Mouse (Mus musculus): ENCODE measurements around the gene Mta1. TPM values are rescaled to one million over a fixed set of nuclear protein-coding genes. Genes with fewer than 3 reads are reported as not detected.
A peak's percentile ranks its signal among the peaks of the same experiment; 100 is the strongest.

Gene Mta1
- polyA plus RNA-seq, 1 experiment from 2014 or later, result 15.5 TPM

- H3K36me3 ChIP-seq (ENCODE audit: control insufficient read depth, insufficient read depth, low read length), result 0 out of 2 replicates have a peak, but pooled peaks cover 3% of the 10 kb centered on the region
- H3K27me3 ChIP-seq (ENCODE audit: control insufficient read depth, insufficient read depth, low read length), result no peaks in the 10 kb centered on the region
- peaks cover 25 to 35% of the 10 kb centered on the region in 2 experiments for H3K4me1 ChIP-seq (ENCODE audit: control insufficient read depth in 2 of 2, insufficient read depth in 2 of 2, low read length in 2 of 2)
- no peaks in the 10 kb centered on the region for H3K9me3 ChIP-seq (ENCODE audit: control insufficient read depth, low read length)
- H3K9ac ChIP-seq (ENCODE audit: low read length), result peak overlapping the region; percentile 78
- peak overlapping the region; percentile 41 to 61 for H3K4me3 ChIP-seq (ENCODE audit: control insufficient read depth in 1 of 2, insufficient read depth in 1 of 2, low read depth in 1 of 2, low read length in 2 of 2)
- WGBS, result 4% methylated on average over 32 of the region's 32 CpGs
- H3K27ac ChIP-seq (replicated peaks in 1 of 2; ENCODE audit: control insufficient read depth in 1 of 2, insufficient read depth in 1 of 2, low read depth in 2 of 2, low read length in 2 of 2), result peak overlapping the region; percentile 83 to 84
- peak overlapping the region; percentile 81 for H3K4me2 ChIP-seq (ENCODE audit: low read length)
- ATAC-seq (ENCODE audit: insufficient number of reproducible peaks, insufficient read depth, low FRiP score, low read depth), result no peak
These were observed 57.1 kb downstream of the Mta1 start for GRCm38 (mm10) chr12:113155076-113155771.

DNA sequence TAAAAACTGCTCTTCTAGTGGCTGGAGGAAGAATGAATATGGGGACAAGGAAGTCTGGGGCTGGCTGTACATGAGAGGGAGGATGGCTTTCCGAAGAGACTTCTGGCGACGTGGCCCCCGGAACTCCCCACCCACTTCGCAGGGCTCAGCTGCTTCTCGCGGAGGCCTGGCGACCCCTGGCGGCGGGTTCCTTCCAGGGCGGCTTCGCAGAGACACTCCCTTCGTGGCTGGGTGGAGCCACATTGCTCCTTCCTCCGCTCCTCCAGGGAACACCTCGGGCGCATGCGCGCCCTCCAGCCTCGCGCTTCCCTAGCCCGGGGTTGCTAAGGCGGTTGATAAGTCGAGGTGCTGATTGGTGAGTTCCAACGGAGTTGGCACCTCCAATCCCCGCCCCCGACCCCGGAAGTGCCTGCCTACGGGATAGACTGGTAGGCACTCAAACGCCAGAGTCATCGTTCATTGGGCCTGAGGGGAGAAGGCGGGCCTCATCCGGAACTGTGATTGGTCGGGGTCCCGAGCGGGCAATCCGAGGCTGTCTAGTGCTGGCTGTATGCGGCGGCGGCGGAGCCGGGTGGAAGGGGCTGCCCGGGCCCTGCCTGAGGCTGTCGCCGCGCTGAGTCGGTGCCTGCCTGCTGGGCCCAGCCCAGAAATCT lies 57.9 kb downstream of the Mta1 start, which contains the start of gene Tedc1:
Gene Tedc1, plus strand, starts transcription at position 535 of the 653 bp plus-strand sequence.
- ATAC-seq (ENCODE audit: insufficient number of reproducible peaks, insufficient read depth, low FRiP score, low read depth), result peak; percentile 95
- Histone ChIP-seq H3K4me1 (ENCODE audit: control insufficient read depth in 2 of 2, insufficient read depth in 2 of 2, low read length in 2 of 2) (peaks cover 19 to 29% of the 10 kb centered on the region in 2 experiments), H3K4me2 (ENCODE audit: low read length) (peak within 1 kb of the TSS; percentile 81), H3K9me3 (ENCODE audit: control insufficient read depth, low read length) (no peaks in the 10 kb centered on the region), H3K9ac (ENCODE audit: low read length) (peak within 1 kb of the TSS; percentile 78), H3K4me3 (ENCODE audit: control insufficient read depth in 1 of 2, insufficient read depth in 1 of 2, low read depth in 1 of 2, low read length in 2 of 2) (peak within 1 kb of the TSS; percentile 61 to 70), H3K27ac (replicated peaks in 1 of 2; ENCODE audit: control insufficient read depth in 1 of 2, insufficient read depth in 1 of 2, low read depth in 2 of 2, low read length in 2 of 2) (peak within 1 kb of the TSS; percentile 83 to 84), H3K36me3 (ENCODE audit: control insufficient read depth, insufficient read depth, low read length) (0 out of 2 replicates have a peak, but pooled peaks cover 3% of the 10 kb centered on the region), H3K27me3 (ENCODE audit: control insufficient read depth, insufficient read depth, low read length) (no peaks in the 10 kb centered on the region)
- 0% methylated on average over 46 of the region's 46 CpGs for WGBS

GRCm38 (mm10) chr12:113156540-113156929 lies 58.5 kb downstream of the Mta1 start:
- Histone ChIP-seq H3K4me2 (ENCODE audit: low read length) (peak overlapping the region; percentile 81), H3K27me3 (ENCODE audit: control insufficient read depth, insufficient read depth, low read length) (no peaks in the 10 kb centered on the region), H3K27ac (replicated peaks in 1 of 2; ENCODE audit: control insufficient read depth in 1 of 2, insufficient read depth in 1 of 2, low read depth in 2 of 2, low read length in 2 of 2) (no peak overlapping the region), H3K4me3 (ENCODE audit: control insufficient read depth in 1 of 2, insufficient read depth in 1 of 2, low read depth in 1 of 2, low read length in 2 of 2) (peak overlapping the region; percentile 61 to 70), H3K36me3 (ENCODE audit: control insufficient read depth, insufficient read depth, low read length) (peaks cover 6% of the 10 kb centered on the region; the same call in 1 of the 2 replicates), H3K9ac (ENCODE audit: low read length) (peak overlapping the region; percentile 71), H3K4me1 (ENCODE audit: control insufficient read depth in 2 of 2, insufficient read depth in 2 of 2, low read length in 2 of 2) (peaks cover 17 to 23% of the 10 kb centered on the region in 2 experiments), H3K9me3 (ENCODE audit: control insufficient read depth, low read length) (no peaks in the 10 kb centered on the region)
- ATAC-seq (ENCODE audit: insufficient number of reproducible peaks, insufficient read depth, low FRiP score, low read depth), result no peak; the same call in 1 of the 2 replicates
- WGBS, result 1% methylated on average over 23 of the region's 23 CpGs

GRCm38 (mm10) chr12:113157002-113157401 lies 58.9 kb downstream of the Mta1 start:
- Histone ChIP-seq H3K27me3 (ENCODE audit: control insufficient read depth, insufficient read depth, low read length) (no peaks in the 10 kb centered on the region), H3K27ac (replicated peaks in 1 of 2; ENCODE audit: control insufficient read depth in 1 of 2, insufficient read depth in 1 of 2, low read depth in 2 of 2, low read length in 2 of 2) (no peak overlapping the region), H3K9ac (ENCODE audit: low read length) (peak overlapping the region; percentile 71), H3K4me3 (ENCODE audit: control insufficient read depth in 1 of 2, insufficient read depth in 1 of 2, low read depth in 1 of 2, low read length in 2 of 2) (peak overlapping the region; percentile 61 to 70), H3K36me3 (ENCODE audit: control insufficient read depth, insufficient read depth, low read length) (peaks cover 10% of the 10 kb centered on the region; the same call in 1 of the 2 replicates), H3K4me2 (ENCODE audit: low read length) (peak overlapping the region; percentile 81), H3K9me3 (ENCODE audit: control insufficient read depth, low read length) (no peaks in the 10 kb centered on the region), H3K4me1 (ENCODE audit: control insufficient read depth in 2 of 2, insufficient read depth in 2 of 2, low read length in 2 of 2) (peaks cover 17 to 21% of the 10 kb centered on the region in 2 experiments)
- 45% methylated on average over 8 of the region's 8 CpGs for WGBS
- no peak for ATAC-seq (ENCODE audit: insufficient number of reproducible peaks, insufficient read depth, low FRiP score, low read depth)

DNA sequence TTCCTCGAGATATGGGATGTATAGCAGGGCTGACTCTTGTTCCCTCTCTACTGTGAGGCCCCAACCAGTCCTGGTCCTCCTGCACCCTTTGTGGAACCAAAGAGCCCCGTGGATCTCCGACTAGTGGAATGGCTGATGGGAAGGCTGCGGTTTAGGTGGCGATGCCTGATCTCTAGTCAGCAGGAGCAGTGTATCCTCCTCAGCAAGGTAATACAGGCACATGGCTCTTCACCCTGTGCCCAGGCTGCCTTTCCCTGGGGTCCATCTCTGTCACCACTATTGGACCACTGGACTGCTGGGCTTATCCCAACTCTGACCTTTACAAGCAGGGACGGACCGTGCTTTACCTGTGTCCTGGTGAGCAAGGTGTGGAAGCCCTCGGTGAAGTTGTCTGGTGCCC lies 59.4 kb downstream of the Mta1 start:
- Histone ChIP-seq H3K36me3 (ENCODE audit: control insufficient read depth, insufficient read depth, low read length) (peaks cover 15% of the 10 kb centered on the region), H3K27me3 (ENCODE audit: control insufficient read depth, insufficient read depth, low read length) (no peaks in the 10 kb centered on the region), H3K9ac (ENCODE audit: low read length) (no peak overlapping the region), H3K4me3 (ENCODE audit: control insufficient read depth in 1 of 2, insufficient read depth in 1 of 2, low read depth in 1 of 2, low read length in 2 of 2) (no peak overlapping the region), H3K9me3 (ENCODE audit: control insufficient read depth, low read length) (no peaks in the 10 kb centered on the region), H3K4me1 (ENCODE audit: control insufficient read depth in 2 of 2, insufficient read depth in 2 of 2, low read length in 2 of 2) (peaks cover 16 to 17% of the 10 kb centered on the region in 2 experiments), H3K27ac (replicated peaks in 1 of 2; ENCODE audit: control insufficient read depth in 1 of 2, insufficient read depth in 1 of 2, low read depth in 2 of 2, low read length in 2 of 2) (no peak overlapping the region), H3K4me2 (ENCODE audit: low read length) (peak overlapping the region; percentile 81)
- 90% methylated on average over 8 of the region's 8 CpGs for WGBS
- ATAC-seq (ENCODE audit: insufficient number of reproducible peaks, insufficient read depth, low FRiP score, low read depth), result no peak

DNA sequence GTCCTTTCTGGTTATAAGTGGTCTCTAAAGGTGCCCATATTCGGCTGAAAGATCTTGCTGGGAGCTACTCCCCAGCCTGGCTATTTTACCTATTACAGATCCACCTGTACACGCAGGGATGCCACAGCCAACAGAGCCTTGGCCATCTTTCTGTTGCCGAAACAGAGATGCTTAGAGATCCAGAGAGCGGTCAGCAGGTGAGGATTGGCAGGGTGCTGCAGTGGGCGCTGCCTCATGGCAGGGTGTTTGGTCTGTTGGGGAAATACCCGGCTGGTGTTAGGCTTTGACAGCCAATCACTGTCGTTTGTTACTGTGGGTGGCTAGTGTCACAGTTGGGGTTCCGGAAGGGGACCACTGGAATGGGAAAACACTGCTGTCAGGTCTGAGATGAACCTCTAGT lies 59.9 kb downstream of the Mta1 start:
- Histone ChIP-seq H3K9me3 (ENCODE audit: control insufficient read depth, low read length) (no peaks in the 10 kb centered on the region), H3K4me2 (ENCODE audit: low read length) (no peak overlapping the region), H3K4me3 (ENCODE audit: control insufficient read depth in 1 of 2, insufficient read depth in 1 of 2, low read depth in 1 of 2, low read length in 2 of 2) (no peak overlapping the region), H3K27ac (replicated peaks in 1 of 2; ENCODE audit: control insufficient read depth in 1 of 2, insufficient read depth in 1 of 2, low read depth in 2 of 2, low read length in 2 of 2) (no peak overlapping the region), H3K36me3 (ENCODE audit: control insufficient read depth, insufficient read depth, low read length) (peaks cover 20% of the 10 kb centered on the region), H3K9ac (ENCODE audit: low read length) (no peak overlapping the region), H3K27me3 (ENCODE audit: control insufficient read depth, insufficient read depth, low read length) (no peaks in the 10 kb centered on the region), H3K4me1 (ENCODE audit: control insufficient read depth in 2 of 2, insufficient read depth in 2 of 2, low read length in 2 of 2) (peaks cover 13 to 14% of the 10 kb centered on the region in 2 experiments)
- 91% methylated on average over 8 of the region's 8 CpGs for WGBS
- no peak for ATAC-seq (ENCODE audit: insufficient number of reproducible peaks, insufficient read depth, low FRiP score, low read depth)

DNA sequence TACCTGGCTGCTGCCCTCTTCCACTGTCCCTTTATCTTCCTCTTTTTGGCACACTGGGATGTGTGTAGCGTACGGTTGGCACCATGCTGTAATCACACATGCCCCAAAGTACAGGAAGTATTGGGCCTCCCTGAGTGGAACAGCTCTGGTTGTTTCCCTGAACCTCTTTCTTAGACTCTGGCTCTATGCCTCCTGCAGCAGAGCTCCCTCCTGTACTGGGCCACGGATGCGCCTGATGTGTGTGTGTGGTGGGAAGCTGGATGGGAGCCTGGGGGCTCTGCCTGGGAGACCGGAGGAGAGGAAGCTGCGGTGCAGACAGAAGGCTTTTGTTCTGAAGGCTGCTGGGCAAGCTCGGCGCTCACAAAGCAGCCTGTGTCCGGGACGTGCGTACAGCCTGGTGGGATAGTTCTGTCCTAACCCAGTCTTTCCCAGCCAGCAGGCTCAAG lies 65.5 kb downstream of the Mta1 start:
- H3K4me1 ChIP-seq (ENCODE audit: control insufficient read depth in 2 of 2, insufficient read depth in 2 of 2, low read length in 2 of 2), result peaks cover 0 to 2% of the 10 kb centered on the region in 2 experiments; a peak in 1 of 4 replicates

More for the DNA sequence above, 65.5 kb downstream of the Mta1 start:
- Histone ChIP-seq H3K27me3 (ENCODE audit: control insufficient read depth, insufficient read depth, low read length) (no peaks in the 10 kb centered on the region), H3K36me3 (ENCODE audit: control insufficient read depth, insufficient read depth, low read length) (peaks cover 29% of the 10 kb centered on the region), H3K9me3 (ENCODE audit: control insufficient read depth, low read length) (no peaks in the 10 kb centered on the region), H3K4me2 (ENCODE audit: low read length) (no peak overlapping the region), H3K27ac (replicated peaks in 1 of 2; ENCODE audit: control insufficient read depth in 1 of 2, insufficient read depth in 1 of 2, low read depth in 2 of 2, low read length in 2 of 2) (peak overlapping the region in 1 of 2 experiments; percentile 33; a peak in 1 of 4 replicates), H3K9ac (ENCODE audit: low read length) (no peak overlapping the region; the same call in 1 of the 2 replicates), H3K4me3 (ENCODE audit: control insufficient read depth in 1 of 2, insufficient read depth in 1 of 2, low read depth in 1 of 2, low read length in 2 of 2) (no peak overlapping the region)
- WGBS, result 76% methylated on average over 11 of the region's 11 CpGs
- ATAC-seq (ENCODE audit: insufficient number of reproducible peaks, insufficient read depth, low FRiP score, low read depth), result no peak
